Mouse (Mus musculus) lung, adult 2 months (tissue): Measurements from ENCODE around the gene Synj2. TPM values are rescaled to one million over a fixed set of nuclear protein-coding genes. Genes with fewer than 3 reads are reported as not detected.
A peak's percentile ranks its signal among the peaks of the same experiment; 100 is the strongest.

ENCODE experiments used
- DNase-seq: peaks from one replicate; pipeline ENCODE4 v3.0.0; 2022
- H3K4me1 ChIP-seq: fragments of 200-500 bp; 2 replicates; pipeline ENCODE4 v1.6.1; 2011; ENCODE audit warnings: low read length; ENCODE audit not compliant: control insufficient read depth, insufficient read depth
- H3K4me3 ChIP-seq: fragments of 200-500 bp; replicated peaks from 2 replicates; pipeline ENCODE3; 2011; ENCODE audit warnings: low read depth, mild to moderate bottlenecking, control low read depth, low read length; ENCODE audit errors: extremely low read depth
- CTCF ChIP-seq: fragments of 200-500 bp; IDR thresholded peaks from 2 replicates; pipeline ENCODE4 v1.5.1; 2011; ENCODE audit warnings: mild to moderate bottlenecking, low read length, control low read depth; ENCODE audit not compliant: insufficient read depth
- POLR2A ChIP-seq: fragments of 200-500 bp; IDR thresholded peaks from 2 replicates; pipeline ENCODE4 v1.6.1; 2011; ENCODE audit warnings: low read depth, mild to moderate bottlenecking, control low read depth, low read length, borderline replicate concordance; ENCODE audit errors: extremely low read depth
- WGBS: fragments of 180-500 bp; shearing (Covaris S2); methylation state at CpG from one replicate; pipeline ENCODE4 v1.1.7; 2018; 5-methylcytosine and 5-hydroxymethylcytosine counted together
- polyA plus RNA-seq: library from polyadenylated mRNA; depleted of rRNA; stranded (reverse); fragments of >200 nt; gene quantifications from 2 replicates; pipeline ENCODE4 v1.2.3, GENCODE M21; 2012

Gene Synj2
- polyA plus RNA-seq, 1 experiment: 10.9 TPM

- Histone ChIP-seq H3K4me3 (no peak overlapping the region), H3K4me1 (peaks cover 7% of the 10 kb centered on the region)
- no peak for DNase-seq
- 71% methylated on average over 5 of the region's 5 CpGs for WGBS
- TF ChIP-seq CTCF (no peak), POLR2A (no peak)
These were observed 8.9 kb upstream of the Synj2 start for GRCm38 (mm10) chr17:5932161-5932560.

- peak; percentile 72 for DNase-seq
- WGBS: 2% methylated on average over 30 of the region's 30 CpGs
- TF ChIP-seq POLR2A (no peak), CTCF (no peak)
- H3K4me3 ChIP-seq: peak overlapping the region; percentile 59
- H3K4me1 ChIP-seq: peaks cover 7% of the 10 kb centered on the region
These were observed 6.3 kb upstream of the Synj2 start for GRCm38 (mm10) chr17:5934554-5935324.

GRCm38 (mm10) chr17:5935680-5936079 is 5.4 kb upstream of the Synj2 start:
- TF ChIP-seq POLR2A (no peak), CTCF (no peak)
- H3K4me3 ChIP-seq: no peak overlapping the region
- 64% methylated on average over 3 of the region's 3 CpGs for WGBS
- H3K4me1 ChIP-seq: peaks cover 7% of the 10 kb centered on the region
- DNase-seq: no peak

- TF ChIP-seq POLR2A: no peak
- TF ChIP-seq CTCF: no peak
- Histone ChIP-seq H3K4me1 (peaks cover 7% of the 10 kb centered on the region), H3K4me3 (no peak overlapping the region)
- 60% methylated on average over 14 of the region's 14 CpGs for WGBS
- peak; percentile 37 for DNase-seq
These were observed 4.8 kb upstream of the Synj2 start for GRCm38 (mm10) chr17:5936276-5936675.

- Histone ChIP-seq H3K4me3 (no peak overlapping the region), H3K4me1 (peaks cover 8% of the 10 kb centered on the region)
- WGBS: 59% methylated on average over 2 of the region's 2 CpGs
- DNase-seq: no peak
- no peak for TF ChIP-seq CTCF
- no peak for TF ChIP-seq POLR2A
These were observed 3.6 kb upstream of the Synj2 start for GRCm38 (mm10) chr17:5937441-5937840.

- 69% methylated on average over 12 of the region's 12 CpGs for WGBS
- no peak overlapping the region for H3K4me3 ChIP-seq
- no peak for TF ChIP-seq POLR2A
- no peak for TF ChIP-seq CTCF
- H3K4me1 ChIP-seq: peaks cover 10% of the 10 kb centered on the region
- DNase-seq: no peak
These were observed 1.2 kb upstream of the Synj2 start for GRCm38 (mm10) chr17:5939871-5940270.

- Histone ChIP-seq H3K4me3 (peak overlapping the region; percentile 79), H3K4me1 (peaks cover 8% of the 10 kb centered on the region)
- TF ChIP-seq POLR2A (no peak), CTCF (peak; percentile 53)
- WGBS: 1% methylated on average over 30 of the region's 38 CpGs
- DNase-seq: peak; percentile 79
These were observed 288 bp upstream of the Synj2 start for GRCm38 (mm10) chr17:5940792-5941191.

- TF ChIP-seq CTCF (no peak), POLR2A (no peak)
- 44% methylated on average over 3 of the region's 3 CpGs for WGBS
- DNase-seq: no peak
- Histone ChIP-seq H3K4me1 (peaks cover 5% of the 10 kb centered on the region), H3K4me3 (no peak overlapping the region)
These were observed 1.1 kb downstream of the Synj2 start for GRCm38 (mm10) chr17:5942156-5942555.

- Histone ChIP-seq H3K4me1 (peaks cover 5% of the 10 kb centered on the region), H3K4me3 (no peak overlapping the region)
- no peak for DNase-seq
- no peak for TF ChIP-seq CTCF
- no peak for TF ChIP-seq POLR2A
- 51% methylated on average over 1 of the region's 1 CpGs for WGBS
These were observed 2.0 kb downstream of the Synj2 start for GRCm38 (mm10) chr17:5943053-5943452.

GRCm38 (mm10) chr17:5947039-5947438 is 6.0 kb downstream of the Synj2 start:
- Histone ChIP-seq H3K4me1 (peaks cover 5% of the 10 kb centered on the region), H3K4me3 (no peak overlapping the region)
- WGBS: 74% methylated on average over 3 of the region's 3 CpGs
- TF ChIP-seq POLR2A: no peak
- DNase-seq: no peak
